Mouse (Mus musculus): Measurements from ENCODE around the gene Slc47a2. TPM values are rescaled to one million over a fixed set of nuclear protein-coding genes. Genes with fewer than 3 reads are reported as not detected.
A peak's percentile ranks its signal among the peaks of the same experiment; 100 is the strongest.

Gene Slc47a2
- polyA plus RNA-seq, 1 experiment from 2014 or later: not detected

DNA sequence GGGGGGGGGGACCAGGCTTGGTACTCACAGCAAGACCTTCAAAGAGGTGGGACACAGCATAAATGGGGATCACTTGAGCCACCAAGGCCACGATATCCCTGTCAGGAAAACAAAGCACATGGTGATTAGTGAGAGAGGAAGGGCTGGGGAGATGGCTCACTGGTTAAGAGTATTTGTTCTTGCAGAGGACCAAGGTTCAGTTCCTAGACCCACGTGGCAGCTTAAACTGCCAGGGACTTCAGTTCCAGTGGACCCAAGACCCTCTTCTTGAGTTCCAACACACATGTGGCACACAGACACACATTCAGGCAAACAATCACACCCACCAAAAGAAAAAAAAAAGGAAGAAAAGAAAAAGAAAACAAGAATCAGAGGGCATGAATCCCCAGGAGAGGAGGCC, 10.4 kb upstream of the Slc47a2 start:
- Histone ChIP-seq H3K4me2 (replicated peaks; ENCODE audit: low read depth, low read length) (no peak overlapping the region), H3K9ac (ENCODE audit: low read depth, low read length) (no peak overlapping the region), H3K36me3 (ENCODE audit: control insufficient read depth, insufficient read depth, low read length) (no peaks in the 10 kb centered on the region), H3K27me3 (ENCODE audit: control insufficient read depth, insufficient read depth, low read length) (0 out of 2 replicates have a peak, but pooled peaks cover 3% of the 10 kb centered on the region), H3K4me3 (ENCODE audit: low read length) (no peak overlapping the region), H3K4me1 (ENCODE audit: control insufficient read depth, insufficient read depth, low read length) (peaks cover 7% of the 10 kb centered on the region), H3K9me3 (ENCODE audit: control insufficient read depth, low read length) (no peaks in the 10 kb centered on the region), H3K27ac (ENCODE audit: low read depth, low read length) (no peak overlapping the region)
- WGBS: 82% methylated on average over 2 of the region's 2 CpGs
- ATAC-seq (ENCODE audit: low FRiP score, low TSS enrichment): no peak

DNA sequence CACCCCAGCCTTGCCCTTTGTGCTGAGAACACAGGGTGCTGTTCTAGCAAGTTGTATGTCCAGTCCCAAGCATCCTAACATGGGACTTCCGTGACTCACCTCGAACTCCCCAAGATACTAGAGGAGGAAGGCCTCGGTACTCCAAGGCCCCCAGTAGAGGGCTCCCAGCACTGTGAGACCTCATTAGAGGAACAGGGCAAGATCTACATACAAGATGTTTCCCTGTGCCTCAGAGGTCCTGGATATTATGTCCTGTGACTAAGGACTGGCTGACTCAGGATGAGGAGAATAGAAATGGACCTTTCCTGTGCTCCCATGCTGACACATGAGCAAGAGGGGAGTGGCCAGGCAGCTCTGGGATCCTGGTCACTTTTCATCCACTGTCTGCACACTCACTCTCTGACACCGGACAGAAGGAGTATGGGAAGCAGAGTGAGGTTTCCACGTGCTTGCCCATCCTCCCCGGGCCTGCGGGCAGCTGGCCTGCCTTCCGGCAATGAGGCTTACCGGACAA, 9.5 kb upstream of the Slc47a2 start:
- Histone ChIP-seq H3K9me3 (ENCODE audit: control insufficient read depth, low read length) (no peaks in the 10 kb centered on the region), H3K27me3 (ENCODE audit: control insufficient read depth, insufficient read depth, low read length) (0 out of 2 replicates have a peak, but pooled peaks cover 3% of the 10 kb centered on the region), H3K4me2 (replicated peaks; ENCODE audit: low read depth, low read length) (no peak overlapping the region), H3K4me1 (ENCODE audit: control insufficient read depth, insufficient read depth, low read length) (peaks cover 7% of the 10 kb centered on the region), H3K36me3 (ENCODE audit: control insufficient read depth, insufficient read depth, low read length) (no peaks in the 10 kb centered on the region), H3K9ac (ENCODE audit: low read depth, low read length) (no peak overlapping the region), H3K27ac (ENCODE audit: low read depth, low read length) (no peak overlapping the region), H3K4me3 (ENCODE audit: low read length) (no peak overlapping the region)
- ATAC-seq (ENCODE audit: low FRiP score, low TSS enrichment): no peak
- 67% methylated on average over 9 of the region's 9 CpGs for WGBS

DNA sequence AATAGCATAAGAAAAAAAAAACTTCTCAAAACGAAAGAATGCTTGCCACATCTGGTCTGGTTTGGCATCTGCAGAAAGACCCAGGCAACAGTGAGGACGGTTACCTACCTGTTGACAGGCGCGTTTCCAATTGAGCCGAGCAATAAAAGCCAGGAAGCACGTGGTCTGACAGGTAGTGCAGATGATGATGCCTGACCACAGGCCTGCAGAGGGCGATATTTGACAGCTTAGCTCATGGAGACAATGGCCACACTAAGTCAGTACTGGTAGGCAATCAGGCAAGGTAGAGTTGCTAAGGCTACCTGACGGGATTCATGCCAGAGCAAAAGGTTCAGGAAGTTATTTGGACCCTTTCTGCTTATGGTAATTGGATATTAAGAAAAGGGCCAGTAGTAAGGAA, 6.7 kb upstream of the Slc47a2 start:
- peak; percentile 71; the same call in 1 of the 2 replicates for ATAC-seq (ENCODE audit: low FRiP score, low TSS enrichment)
- 7% methylated on average over 8 of the region's 8 CpGs for WGBS

DNA sequence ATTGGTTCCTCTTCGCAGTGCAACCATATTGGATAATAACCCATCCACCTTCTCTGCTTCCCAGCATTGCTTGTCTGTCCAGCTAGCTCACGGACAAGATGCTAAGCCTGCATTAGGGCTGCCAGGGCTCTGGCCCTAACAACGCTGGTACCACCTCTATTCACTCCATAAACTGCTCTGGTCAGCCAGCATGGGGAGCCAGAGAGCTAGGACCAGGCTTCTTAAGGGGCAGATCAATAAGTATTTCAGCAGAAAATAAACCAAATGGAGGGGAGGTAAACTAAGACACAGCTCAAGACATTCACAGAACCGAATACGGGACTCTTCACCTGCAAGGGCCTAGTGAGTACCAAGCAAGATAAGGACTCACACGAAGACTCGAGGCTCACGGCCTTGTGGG, 3.5 kb upstream of the Slc47a2 start:
- no peaks in the 10 kb centered on the region for H3K9me3 ChIP-seq (ENCODE audit: control insufficient read depth, low read length)
- no peak overlapping the region for H3K4me2 ChIP-seq (replicated peaks; ENCODE audit: low read depth, low read length)
- H3K36me3 ChIP-seq (ENCODE audit: control insufficient read depth, insufficient read depth, low read length): no peaks in the 10 kb centered on the region
- ATAC-seq (ENCODE audit: low FRiP score, low TSS enrichment): no peak
- no peak overlapping the region for H3K4me3 ChIP-seq (ENCODE audit: low read length)
- peaks cover 19% of the 10 kb centered on the region for H3K27me3 ChIP-seq (ENCODE audit: control insufficient read depth, insufficient read depth, low read length)
- H3K9ac ChIP-seq (ENCODE audit: low read depth, low read length): no peak overlapping the region
- no peak overlapping the region for H3K27ac ChIP-seq (ENCODE audit: low read depth, low read length)
- 66% methylated on average over 8 of the region's 8 CpGs for WGBS
- peaks cover 4% of the 10 kb centered on the region; the same call in 1 of the 2 replicates for H3K4me1 ChIP-seq (ENCODE audit: control insufficient read depth, insufficient read depth, low read length)

More for the DNA sequence above, 6.7 kb upstream of the Slc47a2 start:
- H3K4me1 ChIP-seq (ENCODE audit: control insufficient read depth, insufficient read depth, low read length): peaks cover 2% of the 10 kb centered on the region
- H3K36me3 ChIP-seq (ENCODE audit: control insufficient read depth, insufficient read depth, low read length): no peaks in the 10 kb centered on the region
- H3K4me2 ChIP-seq (replicated peaks; ENCODE audit: low read depth, low read length): no peak overlapping the region
- H3K27me3 ChIP-seq (ENCODE audit: control insufficient read depth, insufficient read depth, low read length): peaks cover 6% of the 10 kb centered on the region; the same call in 1 of the 2 replicates
- no peak overlapping the region for H3K9ac ChIP-seq (ENCODE audit: low read depth, low read length)
- no peak overlapping the region for H3K4me3 ChIP-seq (ENCODE audit: low read length)
- no peak overlapping the region for H3K27ac ChIP-seq (ENCODE audit: low read depth, low read length)
- no peaks in the 10 kb centered on the region for H3K9me3 ChIP-seq (ENCODE audit: control insufficient read depth, low read length)

DNA sequence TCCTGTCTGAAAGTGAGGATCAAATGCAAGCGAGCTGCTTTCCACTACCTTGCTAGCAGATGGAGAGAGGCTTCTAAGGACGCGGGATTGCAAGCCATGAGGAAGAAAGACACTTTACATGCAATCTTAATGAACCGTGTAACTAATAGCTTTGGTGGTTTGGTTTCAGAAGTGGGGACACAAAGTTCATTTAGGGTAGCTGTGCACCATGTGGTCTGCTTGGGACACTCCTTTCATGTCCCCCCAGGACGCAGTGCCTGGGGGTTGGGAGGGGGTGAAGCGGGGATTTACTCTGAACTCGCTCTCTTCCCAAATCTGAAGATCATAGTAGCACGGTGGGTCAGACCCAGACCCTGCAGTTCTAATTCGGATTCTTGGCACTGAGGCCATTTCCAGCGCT, 689 bp downstream of the Slc47a2 start:
- ATAC-seq (ENCODE audit: low FRiP score, low TSS enrichment): no peak
- H3K27me3 ChIP-seq (ENCODE audit: control insufficient read depth, insufficient read depth, low read length): peaks cover 16% of the 10 kb centered on the region
- H3K36me3 ChIP-seq (ENCODE audit: control insufficient read depth, insufficient read depth, low read length): no peaks in the 10 kb centered on the region
- WGBS: 8% methylated on average over 10 of the region's 10 CpGs
- no peak overlapping the region for H3K27ac ChIP-seq (ENCODE audit: low read depth, low read length)
- H3K9me3 ChIP-seq (ENCODE audit: control insufficient read depth, low read length): no peaks in the 10 kb centered on the region
- peak overlapping the region; percentile 58 for H3K4me2 ChIP-seq (replicated peaks; ENCODE audit: low read depth, low read length)
- H3K4me1 ChIP-seq (ENCODE audit: control insufficient read depth, insufficient read depth, low read length): 0 out of 2 replicates have a peak, but pooled peaks cover 4% of the 10 kb centered on the region
- peak overlapping the region; percentile 36 for H3K4me3 ChIP-seq (ENCODE audit: low read length)
- H3K9ac ChIP-seq (ENCODE audit: low read depth, low read length): peak overlapping the region; percentile 8; the same call in 1 of the 2 replicates

DNA sequence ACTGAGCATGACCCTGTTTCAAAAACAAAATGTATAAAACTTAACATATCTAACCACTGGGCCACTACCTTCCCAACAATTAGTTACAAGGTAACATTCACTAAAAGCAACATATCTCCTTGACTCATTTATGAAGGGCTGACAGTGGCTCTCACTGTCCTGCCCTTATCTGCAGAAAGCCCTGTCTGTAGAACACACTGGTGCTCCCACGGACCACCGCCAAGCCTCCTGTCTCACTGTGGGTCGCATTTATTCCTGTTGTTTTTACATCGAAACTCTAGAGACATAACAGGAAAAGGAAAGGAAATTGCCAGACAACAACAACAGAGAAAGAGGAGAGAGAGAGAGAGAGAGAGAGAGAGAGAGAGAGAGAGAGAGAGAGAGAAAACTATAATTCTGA, 1.4 kb downstream of the Slc47a2 start:
- no peak for ATAC-seq (ENCODE audit: low FRiP score, low TSS enrichment)
- Histone ChIP-seq H3K4me3 (ENCODE audit: low read length) (no peak overlapping the region), H3K27ac (ENCODE audit: low read depth, low read length) (no peak overlapping the region), H3K27me3 (ENCODE audit: control insufficient read depth, insufficient read depth, low read length) (peaks cover 16% of the 10 kb centered on the region), H3K36me3 (ENCODE audit: control insufficient read depth, insufficient read depth, low read length) (no peaks in the 10 kb centered on the region), H3K9me3 (ENCODE audit: control insufficient read depth, low read length) (no peaks in the 10 kb centered on the region), H3K4me2 (replicated peaks; ENCODE audit: low read depth, low read length) (no peak overlapping the region), H3K4me1 (ENCODE audit: control insufficient read depth, insufficient read depth, low read length) (0 out of 2 replicates have a peak, but pooled peaks cover 4% of the 10 kb centered on the region), H3K9ac (ENCODE audit: low read depth, low read length) (no peak overlapping the region)
- WGBS: 62% methylated on average over 4 of the region's 4 CpGs

DNA sequence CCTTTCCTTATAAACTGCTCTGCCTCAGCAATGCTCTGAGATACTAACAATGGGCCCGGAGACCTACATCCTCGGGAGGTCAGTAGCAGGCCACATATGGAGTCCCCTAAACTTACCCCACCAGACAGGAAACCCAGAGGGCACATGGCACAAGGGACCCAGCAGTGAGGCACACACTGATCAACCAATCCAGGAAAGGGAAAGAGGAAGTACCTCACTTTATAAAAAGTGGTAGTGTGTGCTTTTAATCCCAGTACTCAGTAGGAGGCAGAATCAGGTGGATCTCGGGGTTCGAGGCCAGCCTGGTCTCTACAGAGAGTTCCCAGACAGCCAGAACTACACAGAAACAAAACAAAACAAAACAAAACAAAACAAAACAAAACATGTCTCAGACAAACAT, 2.3 kb downstream of the Slc47a2 start:
- no peaks in the 10 kb centered on the region for H3K9me3 ChIP-seq (ENCODE audit: control insufficient read depth, low read length)
- H3K27ac ChIP-seq (ENCODE audit: low read depth, low read length): no peak overlapping the region
- no peak overlapping the region for H3K4me2 ChIP-seq (replicated peaks; ENCODE audit: low read depth, low read length)
- WGBS: 86% methylated on average over 4 of the region's 4 CpGs
- 0 out of 2 replicates have a peak, but pooled peaks cover 4% of the 10 kb centered on the region for H3K4me1 ChIP-seq (ENCODE audit: control insufficient read depth, insufficient read depth, low read length)
- no peak overlapping the region for H3K9ac ChIP-seq (ENCODE audit: low read depth, low read length)
- H3K36me3 ChIP-seq (ENCODE audit: control insufficient read depth, insufficient read depth, low read length): no peaks in the 10 kb centered on the region
- peaks cover 16% of the 10 kb centered on the region for H3K27me3 ChIP-seq (ENCODE audit: control insufficient read depth, insufficient read depth, low read length)
- ATAC-seq (ENCODE audit: low FRiP score, low TSS enrichment): no peak
- no peak overlapping the region for H3K4me3 ChIP-seq (ENCODE audit: low read length)

DNA sequence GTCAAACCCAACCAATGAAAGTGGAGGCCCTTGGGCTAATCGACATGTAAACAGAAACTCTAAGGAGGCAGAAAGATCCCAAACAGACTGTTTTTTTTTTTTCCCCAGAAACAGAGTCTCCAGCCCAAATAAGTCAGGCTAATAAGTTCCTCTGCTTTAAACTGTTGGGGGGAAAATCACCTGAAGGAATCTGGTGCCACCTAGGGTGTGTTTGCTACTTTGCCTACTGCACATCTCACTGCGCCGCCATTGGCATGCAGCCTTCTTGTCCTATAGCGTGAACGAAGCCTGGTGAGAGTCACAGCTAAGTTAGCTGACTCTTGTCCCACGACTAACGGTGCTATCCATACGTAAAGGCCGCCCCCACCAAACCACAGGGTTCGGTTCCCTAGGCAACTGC, 5.1 kb downstream of the Slc47a2 start:
- ATAC-seq (ENCODE audit: low FRiP score, low TSS enrichment): no peak
- Histone ChIP-seq H3K27me3 (ENCODE audit: control insufficient read depth, insufficient read depth, low read length) (peaks cover 9% of the 10 kb centered on the region), H3K36me3 (ENCODE audit: control insufficient read depth, insufficient read depth, low read length) (no peaks in the 10 kb centered on the region), H3K4me3 (ENCODE audit: low read length) (no peak overlapping the region), H3K4me1 (ENCODE audit: control insufficient read depth, insufficient read depth, low read length) (0 out of 2 replicates have a peak, but pooled peaks cover under 1% of the 10 kb centered on the region), H3K4me2 (replicated peaks; ENCODE audit: low read depth, low read length) (no peak overlapping the region), H3K27ac (ENCODE audit: low read depth, low read length) (no peak overlapping the region), H3K9me3 (ENCODE audit: control insufficient read depth, low read length) (no peaks in the 10 kb centered on the region), H3K9ac (ENCODE audit: low read depth, low read length) (no peak overlapping the region)
- 77% methylated on average over 10 of the region's 10 CpGs for WGBS

DNA sequence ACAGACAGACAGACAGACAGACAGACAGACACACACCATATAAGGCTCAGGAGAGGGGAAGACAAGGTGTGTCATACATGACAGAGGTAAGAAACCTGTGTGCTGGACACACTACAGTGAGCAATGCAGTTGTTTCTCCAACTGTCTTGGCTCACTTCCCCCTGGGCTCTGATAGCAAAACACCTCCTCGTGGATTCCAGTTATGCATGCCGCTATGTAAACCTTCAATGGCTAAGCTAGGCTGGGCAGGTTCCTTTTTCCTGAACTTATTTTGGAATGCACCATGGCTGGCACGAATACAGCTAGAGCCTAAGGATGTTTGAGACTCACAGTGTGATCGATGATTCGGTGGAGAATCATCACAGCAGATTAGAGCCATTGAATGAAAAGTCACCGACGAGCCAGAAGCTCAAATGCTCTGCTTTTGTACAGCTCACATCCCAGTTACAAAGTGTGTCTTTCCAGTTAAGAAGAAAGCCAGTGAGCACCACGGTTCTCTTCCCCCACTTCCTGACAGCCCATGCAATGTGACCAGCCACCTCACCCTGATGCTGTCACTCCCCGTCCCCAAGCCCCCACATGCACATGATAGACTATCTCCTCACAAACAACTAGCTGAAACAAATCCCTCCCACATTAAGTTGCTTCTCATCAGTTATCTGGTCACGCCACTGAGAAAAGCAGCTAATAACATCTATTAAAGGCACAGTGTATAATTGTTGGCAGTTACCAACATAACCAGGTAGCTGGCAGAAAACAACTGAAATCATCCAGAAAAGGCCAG, 21.6 kb downstream of the Slc47a2 start:
- peaks cover 6% of the 10 kb centered on the region; the same call in 1 of the 2 replicates for H3K4me1 ChIP-seq (ENCODE audit: control insufficient read depth, insufficient read depth, low read length)
- H3K4me2 ChIP-seq (replicated peaks; ENCODE audit: low read depth, low read length): no peak overlapping the region
- H3K9ac ChIP-seq (ENCODE audit: low read depth, low read length): no peak overlapping the region
- H3K27ac ChIP-seq (ENCODE audit: low read depth, low read length): no peak overlapping the region
- WGBS: 64% methylated on average over 10 of the region's 10 CpGs
- H3K4me3 ChIP-seq (ENCODE audit: low read length): no peak overlapping the region
- peaks cover 3% of the 10 kb centered on the region; the same call in 1 of the 2 replicates for H3K27me3 ChIP-seq (ENCODE audit: control insufficient read depth, insufficient read depth, low read length)
- ATAC-seq (ENCODE audit: low FRiP score, low TSS enrichment): no peak
- H3K36me3 ChIP-seq (ENCODE audit: control insufficient read depth, insufficient read depth, low read length): no peaks in the 10 kb centered on the region
- no peaks in the 10 kb centered on the region for H3K9me3 ChIP-seq (ENCODE audit: control insufficient read depth, low read length)

Data from kidney, embryonic 14.5 days (tissue).